Mouse (Mus musculus): ENCODE data around the gene Ythdf1. TPM values are rescaled to one million over a fixed set of nuclear protein-coding genes. Genes with fewer than 3 reads are reported as not detected.
A peak's percentile ranks its signal among the peaks of the same experiment; 100 is the strongest.

Gene Ythdf1
- polyA plus RNA-seq, 1 experiment from 2014 or later: 44.9 TPM

DNA sequence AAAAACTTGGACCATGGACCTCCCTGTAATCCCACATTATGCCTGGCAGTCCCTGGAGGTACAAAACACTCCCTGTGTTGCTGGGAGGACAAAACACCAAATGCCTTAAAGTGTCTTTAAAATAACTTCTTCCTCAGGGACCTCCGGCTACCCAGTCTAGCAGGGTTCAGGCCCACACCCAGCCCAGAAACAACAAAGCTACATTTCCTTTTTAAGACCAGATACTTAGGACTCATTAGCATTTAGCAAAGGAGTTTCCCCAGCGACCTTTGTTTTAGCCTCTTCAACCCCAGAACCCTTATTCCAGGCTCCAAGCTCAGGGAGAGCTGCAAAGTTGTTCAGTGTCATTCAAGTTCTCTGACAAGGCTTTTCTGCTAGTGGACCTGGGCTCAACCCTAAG is 32.9 kb upstream of the Ythdf1 start:
- Histone ChIP-seq H3K4me1 (replicated peaks; ENCODE audit: control insufficient read depth, insufficient read depth, low read length) (peaks cover 34% of the 10 kb centered on the region), H3K27me3 (replicated peaks; ENCODE audit: control insufficient read depth, insufficient read depth, low read length) (no peaks in the 10 kb centered on the region), H3K36me3 (ENCODE audit: control insufficient read depth, insufficient read depth) (no peaks in the 10 kb centered on the region), H3K27ac (ENCODE audit: low read length) (peak overlapping the region; percentile 53), H3K9me3 (ENCODE audit: control insufficient read depth, low read length) (no peaks in the 10 kb centered on the region), H3K4me3 (replicated peaks; ENCODE audit: low read length) (peak overlapping the region; percentile 49), H3K9ac (replicated peaks; ENCODE audit: low read depth, low read length) (peak overlapping the region; percentile 64), H3K4me2 (ENCODE audit: low read length) (peak overlapping the region; percentile 74)
- ATAC-seq: no peak
- 3% methylated on average over 2 of the region's 2 CpGs for WGBS

GRCm38 (mm10) chr2:180952731-180953171 is 32.0 kb upstream of the Ythdf1 start:
- peak overlapping the region; percentile 74 for H3K4me2 ChIP-seq (ENCODE audit: low read length)
- 1% methylated on average over 9 of the region's 9 CpGs for WGBS
- H3K4me3 ChIP-seq (replicated peaks; ENCODE audit: low read length): peak overlapping the region; percentile 49
- peaks cover 34% of the 10 kb centered on the region for H3K4me1 ChIP-seq (replicated peaks; ENCODE audit: control insufficient read depth, insufficient read depth, low read length)
- no peaks in the 10 kb centered on the region for H3K36me3 ChIP-seq (ENCODE audit: control insufficient read depth, insufficient read depth)
- H3K27ac ChIP-seq (ENCODE audit: low read length): peak overlapping the region; percentile 53
- ATAC-seq: peak; percentile 68
- no peaks in the 10 kb centered on the region for H3K27me3 ChIP-seq (replicated peaks; ENCODE audit: control insufficient read depth, insufficient read depth, low read length)
- no peaks in the 10 kb centered on the region for H3K9me3 ChIP-seq (ENCODE audit: control insufficient read depth, low read length)
- H3K9ac ChIP-seq (replicated peaks; ENCODE audit: low read depth, low read length): peak overlapping the region; percentile 64

GRCm38 (mm10) chr2:180949947-180950346 is 29.2 kb upstream of the Ythdf1 start:
- Histone ChIP-seq H3K27me3 (replicated peaks; ENCODE audit: control insufficient read depth, insufficient read depth, low read length) (no peaks in the 10 kb centered on the region), H3K4me3 (replicated peaks; ENCODE audit: low read length) (no peak overlapping the region), H3K9ac (replicated peaks; ENCODE audit: low read depth, low read length) (no peak overlapping the region), H3K9me3 (ENCODE audit: control insufficient read depth, low read length) (no peaks in the 10 kb centered on the region), H3K27ac (ENCODE audit: low read length) (no peak overlapping the region), H3K4me1 (replicated peaks; ENCODE audit: control insufficient read depth, insufficient read depth, low read length) (peaks cover 34% of the 10 kb centered on the region), H3K36me3 (ENCODE audit: control insufficient read depth, insufficient read depth) (no peaks in the 10 kb centered on the region), H3K4me2 (ENCODE audit: low read length) (no peak overlapping the region)
- WGBS: 19% methylated on average over 1 of the region's 1 CpGs
- no peak for ATAC-seq

GRCm38 (mm10) chr2:180941869-180942268 is 21.1 kb upstream of the Ythdf1 start:
- Histone ChIP-seq H3K27me3 (replicated peaks; ENCODE audit: control insufficient read depth, insufficient read depth, low read length) (no peaks in the 10 kb centered on the region), H3K9ac (replicated peaks; ENCODE audit: low read depth, low read length) (no peak overlapping the region), H3K9me3 (ENCODE audit: control insufficient read depth, low read length) (no peaks in the 10 kb centered on the region), H3K4me3 (replicated peaks; ENCODE audit: low read length) (no peak overlapping the region), H3K27ac (ENCODE audit: low read length) (no peak overlapping the region), H3K36me3 (ENCODE audit: control insufficient read depth, insufficient read depth) (no peaks in the 10 kb centered on the region), H3K4me2 (ENCODE audit: low read length) (no peak overlapping the region), H3K4me1 (replicated peaks; ENCODE audit: control insufficient read depth, insufficient read depth, low read length) (peaks cover 4% of the 10 kb centered on the region)
- ATAC-seq: peak; percentile 57; the same call in 1 of the 2 replicates

DNA sequence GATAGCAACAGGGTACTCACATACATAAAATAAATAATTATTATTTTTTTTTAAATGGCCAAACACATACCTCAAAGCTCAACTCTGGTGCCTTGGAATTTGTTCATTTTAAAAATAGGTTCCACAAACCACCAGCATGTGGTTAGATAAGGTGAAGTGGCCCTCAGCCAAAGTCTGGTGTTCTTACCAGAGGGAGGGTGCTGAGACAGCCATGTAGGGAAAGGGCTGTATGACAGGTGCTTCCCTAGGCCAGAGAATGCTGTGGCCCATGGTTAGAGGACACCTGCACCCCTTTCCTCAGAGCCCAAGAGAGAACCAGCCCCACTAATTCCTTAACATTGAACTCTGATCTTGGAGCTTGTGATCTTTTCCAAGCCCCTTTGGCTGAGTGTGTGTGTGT is 19.4 kb upstream of the Ythdf1 start:
- no peak overlapping the region for H3K4me3 ChIP-seq (replicated peaks; ENCODE audit: low read length)
- H3K36me3 ChIP-seq (ENCODE audit: control insufficient read depth, insufficient read depth): no peaks in the 10 kb centered on the region
- H3K4me2 ChIP-seq (ENCODE audit: low read length): no peak overlapping the region
- no peak overlapping the region for H3K27ac ChIP-seq (ENCODE audit: low read length)
- peaks cover 4% of the 10 kb centered on the region for H3K4me1 ChIP-seq (replicated peaks; ENCODE audit: control insufficient read depth, insufficient read depth, low read length)
- H3K9me3 ChIP-seq (ENCODE audit: control insufficient read depth, low read length): no peaks in the 10 kb centered on the region
- no peaks in the 10 kb centered on the region for H3K27me3 ChIP-seq (replicated peaks; ENCODE audit: control insufficient read depth, insufficient read depth, low read length)
- no peak overlapping the region for H3K9ac ChIP-seq (replicated peaks; ENCODE audit: low read depth, low read length)
- no peak for ATAC-seq

GRCm38 (mm10) chr2:180932418-180932817 is 11.7 kb upstream of the Ythdf1 start:
- H3K9ac ChIP-seq (replicated peaks; ENCODE audit: low read depth, low read length): no peak overlapping the region
- ATAC-seq: no peak
- H3K4me1 ChIP-seq (replicated peaks; ENCODE audit: control insufficient read depth, insufficient read depth, low read length): 0 out of 2 replicates have a peak, but pooled peaks cover 2% of the 10 kb centered on the region
- H3K4me3 ChIP-seq (replicated peaks; ENCODE audit: low read length): no peak overlapping the region
- H3K4me2 ChIP-seq (ENCODE audit: low read length): no peak overlapping the region
- H3K27ac ChIP-seq (ENCODE audit: low read length): no peak overlapping the region
- 94% methylated on average over 1 of the region's 1 CpGs for whole genome bisulfite sequencing
- no peaks in the 10 kb centered on the region for H3K9me3 ChIP-seq (ENCODE audit: control insufficient read depth, low read length)
- no peaks in the 10 kb centered on the region for H3K36me3 ChIP-seq (ENCODE audit: control insufficient read depth, insufficient read depth)
- H3K27me3 ChIP-seq (replicated peaks; ENCODE audit: control insufficient read depth, insufficient read depth, low read length): no peaks in the 10 kb centered on the region

GRCm38 (mm10) chr2:180928723-180929122 is 8.0 kb upstream of the Ythdf1 start, which contains the start of gene Birc7:
Gene Birc7 (plus strand): TSS chr2:180929023.
- Histone ChIP-seq H3K9ac (replicated peaks; ENCODE audit: low read depth, low read length) (no peak within 1 kb of the TSS), H3K27me3 (replicated peaks; ENCODE audit: control insufficient read depth, insufficient read depth, low read length) (no peaks in the 10 kb centered on the region), H3K4me1 (replicated peaks; ENCODE audit: control insufficient read depth, insufficient read depth, low read length) (0 out of 2 replicates have a peak, but pooled peaks cover 2% of the 10 kb centered on the region), H3K36me3 (ENCODE audit: control insufficient read depth, insufficient read depth) (no peaks in the 10 kb centered on the region), H3K4me3 (replicated peaks; ENCODE audit: low read length) (no peak within 1 kb of the TSS), H3K27ac (ENCODE audit: low read length) (no peak within 1 kb of the TSS), H3K9me3 (ENCODE audit: control insufficient read depth, low read length) (no peaks in the 10 kb centered on the region), H3K4me2 (ENCODE audit: low read length) (no peak within 1 kb of the TSS)
- ATAC-seq: no peak
- WGBS: 38% methylated on average over 4 of the region's 4 CpGs

DNA sequence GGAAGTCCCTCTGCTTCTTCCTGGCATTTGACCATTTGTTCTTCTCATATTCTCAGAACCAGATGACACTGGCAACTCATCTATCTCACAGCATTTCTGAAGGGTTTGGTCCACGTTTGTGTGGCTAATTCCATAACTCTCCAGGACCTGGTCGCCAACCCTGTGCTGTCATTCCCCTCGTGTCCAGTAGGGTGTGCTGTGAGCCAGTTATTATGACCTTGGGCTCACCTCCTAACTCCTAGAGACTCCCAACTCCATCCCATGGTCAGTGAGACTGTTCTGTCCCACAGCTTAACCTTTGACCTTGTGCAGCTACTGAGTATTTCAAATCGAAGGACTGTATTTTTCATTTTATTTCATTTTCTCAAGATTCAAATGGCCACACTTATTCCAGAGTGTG is 4.4 kb upstream of the Ythdf1 start:
- H3K9me3 ChIP-seq (ENCODE audit: control insufficient read depth, low read length): no peaks in the 10 kb centered on the region
- no peak overlapping the region for H3K9ac ChIP-seq (replicated peaks; ENCODE audit: low read depth, low read length)
- no peak overlapping the region for H3K27ac ChIP-seq (ENCODE audit: low read length)
- no peak overlapping the region for H3K4me2 ChIP-seq (ENCODE audit: low read length)
- H3K27me3 ChIP-seq (replicated peaks; ENCODE audit: control insufficient read depth, insufficient read depth, low read length): no peaks in the 10 kb centered on the region
- peaks cover 3% of the 10 kb centered on the region; the same call in 1 of the 2 replicates for H3K4me1 ChIP-seq (replicated peaks; ENCODE audit: control insufficient read depth, insufficient read depth, low read length)
- H3K36me3 ChIP-seq (ENCODE audit: control insufficient read depth, insufficient read depth): no peaks in the 10 kb centered on the region
- no peak for ATAC-seq
- no peak overlapping the region for H3K4me3 ChIP-seq (replicated peaks; ENCODE audit: low read length)
- 2% methylated on average over 4 of the region's 4 CpGs for WGBS

DNA sequence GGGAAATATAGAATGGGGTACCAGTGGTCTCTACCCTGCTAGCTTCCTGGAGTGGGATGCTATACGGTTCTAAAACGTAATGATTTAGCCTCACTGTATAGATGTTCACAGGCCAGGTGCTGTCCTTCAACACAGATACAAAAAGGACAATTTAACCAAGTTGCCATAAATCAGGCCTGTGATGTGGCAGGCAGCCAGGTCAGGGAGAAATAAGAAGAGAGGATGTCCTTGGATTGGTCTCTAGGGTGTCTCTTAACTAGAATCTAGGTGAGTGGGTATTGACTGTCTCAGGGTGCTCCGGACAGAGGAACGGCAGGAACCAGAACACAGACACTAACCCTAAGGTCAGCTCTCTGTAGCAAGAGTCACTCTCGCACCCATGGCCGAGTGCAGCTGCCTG is 2.0 kb upstream of the Ythdf1 start:
- ATAC-seq: no peak
- Histone ChIP-seq H3K9me3 (ENCODE audit: control insufficient read depth, low read length) (no peaks in the 10 kb centered on the region), H3K27ac (ENCODE audit: low read length) (no peak overlapping the region), H3K4me1 (replicated peaks; ENCODE audit: control insufficient read depth, insufficient read depth, low read length) (peaks cover 16% of the 10 kb centered on the region), H3K4me3 (replicated peaks; ENCODE audit: low read length) (no peak overlapping the region), H3K4me2 (ENCODE audit: low read length) (no peak overlapping the region), H3K27me3 (replicated peaks; ENCODE audit: control insufficient read depth, insufficient read depth, low read length) (no peaks in the 10 kb centered on the region), H3K9ac (replicated peaks; ENCODE audit: low read depth, low read length) (no peak overlapping the region), H3K36me3 (ENCODE audit: control insufficient read depth, insufficient read depth) (peaks cover 9% of the 10 kb centered on the region; the same call in 1 of the 2 replicates)
- WGBS: 90% methylated on average over 6 of the region's 6 CpGs

Measured in forebrain, embryonic 16.5 days (tissue).